Mouse (Mus musculus) gastrocnemius, adult 2 months (tissue): ENCODE data around the gene Crxos. TPM values are rescaled to one million over a fixed set of nuclear protein-coding genes. Genes with fewer than 3 reads are reported as not detected.

Experiments used
- DNase-seq: peaks from one replicate; pipeline ENCODE4 v3.0.0; 2022
- H3K27ac ChIP-seq: fragments of 200-600 bp; 2 replicates; pipeline ENCODE4 v1.8.1; 2022; ENCODE audit warnings: mild to moderate bottlenecking
- H3K4me3 ChIP-seq: fragments of 200-600 bp; 2 replicates; pipeline ENCODE4 v1.8.1; 2022; ENCODE audit warnings: mild to moderate bottlenecking, moderate library complexity
- CTCF ChIP-seq: fragments of 200-600 bp; IDR thresholded peaks from 2 replicates; pipeline ENCODE4 v1.8.1; 2022; ENCODE audit warnings: antibody characterized with exemption, mild to moderate bottlenecking, moderate library complexity
- intact Hi-C: fragments of 180-260 bp; cut with DNase I; formaldehyde crosslinking; loops from one replicate; pipeline ENCODE4 v1.15.1; 2025
- long read RNA-seq, 2 experiments: library from polyadenylated mRNA; stranded (forward); transcript quantifications; one replicate each; pipeline ENCODE4 v2.0.0; 2021
- total RNA-seq, 2 experiments: library from RNA; stranded (reverse); gene quantifications; 2 replicates each; pipeline ENCODE4 v1.2.3; 2021

Gene Crxos
- total RNA-seq = not detected
- long read RNA-seq, experiment 1 = 0 reads
- long read RNA-seq, experiment 2 = 0 reads

GRCm38 (mm10) chr7:15882317-15882716 is at the start of gene Crxos:
Gene Crxos (plus strand): TSS chr7:15882617.
- intact Hi-C loops = no loop called here
- no peak for TF ChIP-seq CTCF
- Histone ChIP-seq H3K4me3 (no peak within 1 kb of the TSS), H3K27ac (no peak within 1 kb of the TSS)
- no peak for DNase-seq

- intact Hi-C loops = no loop called here
- Histone ChIP-seq H3K4me3 (no peak within 1 kb of the TSS), H3K27ac (no peak within 1 kb of the TSS)
- no peak for DNase-seq
- TF ChIP-seq CTCF = no peak
These were observed 42.8 kb upstream of the Crxos start, which contains the start of gene Obox6 for GRCm38 (mm10) chr7:15839578-15839977. Gene Obox6 (minus strand): TSS chr7:15839678.

GRCm38 (mm10) chr7:15859657-15860056 is 22.8 kb upstream of the Crxos start:
- no peak for DNase-seq
- H3K27ac ChIP-seq = no peak overlapping the region
- intact Hi-C loops = no loop called here
- TF ChIP-seq CTCF = peak; percentile 31; the same call in 1 of the 2 replicates
- H3K4me3 ChIP-seq = no peak overlapping the region

- H3K27ac ChIP-seq = no peak overlapping the region
- intact Hi-C loops = no loop called here
- no peak overlapping the region for H3K4me3 ChIP-seq
- no peak for DNase-seq
- no peak for TF ChIP-seq CTCF
These were observed 18.3 kb upstream of the Crxos start for GRCm38 (mm10) chr7:15864104-15864503.

- intact Hi-C loops = no loop called here
- Histone ChIP-seq H3K27ac (no peak within 1 kb of the TSS), H3K4me3 (no peak within 1 kb of the TSS)
- DNase-seq = no peak
- no peak for TF ChIP-seq CTCF
These were observed 2.7 kb upstream of the Crxos start, which contains the start of gene Crx for GRCm38 (mm10) chr7:15879756-15880155. Gene Crx (minus strand): TSS chr7:15879968.

- DNase-seq = no peak
- intact Hi-C loops = no loop called here
- TF ChIP-seq CTCF = no peak
- Histone ChIP-seq H3K4me3 (no peak overlapping the region), H3K27ac (no peak overlapping the region)
These were observed 1.0 kb upstream of the Crxos start for GRCm38 (mm10) chr7:15881388-15881787.

- Histone ChIP-seq H3K4me3 (no peak overlapping the region), H3K27ac (no peak overlapping the region)
- no peak for DNase-seq
- intact Hi-C loops = no loop called here
- no peak for TF ChIP-seq CTCF
These were observed 586 bp upstream of the Crxos start for GRCm38 (mm10) chr7:15881831-15882230.

GRCm38 (mm10) chr7:15884127-15884526 is 1.7 kb downstream of the Crxos start:
- Histone ChIP-seq H3K27ac (no peak overlapping the region), H3K4me3 (no peak overlapping the region)
- intact Hi-C loops = no loop called here
- no peak for TF ChIP-seq CTCF
- no peak for DNase-seq

GRCm38 (mm10) chr7:15894251-15894650 is 11.8 kb downstream of the Crxos start:
- no peak overlapping the region for H3K4me3 ChIP-seq
- no peak for TF ChIP-seq CTCF
- H3K27ac ChIP-seq = no peak overlapping the region
- DNase-seq = no peak
- intact Hi-C loops = no loop called here

GRCm38 (mm10) chr7:15901366-15902048 is 19.1 kb downstream of the Crxos start:
- no peak overlapping the region for H3K4me3 ChIP-seq
- TF ChIP-seq CTCF = no peak
- H3K27ac ChIP-seq = no peak overlapping the region
- no peak for DNase-seq
- intact Hi-C loops = no loop called here

GRCm38 (mm10) chr7:15905861-15906260 is 23.4 kb downstream of the Crxos start:
- Histone ChIP-seq H3K4me3 (no peak overlapping the region), H3K27ac (no peak overlapping the region)
- no peak for DNase-seq
- TF ChIP-seq CTCF = no peak
- intact Hi-C loops = no loop called here

GRCm38 (mm10) chr7:15906602-15907001 is 24.2 kb downstream of the Crxos start:
- intact Hi-C loops = no loop called here
- Histone ChIP-seq H3K27ac (no peak overlapping the region), H3K4me3 (no peak overlapping the region)
- no peak for DNase-seq
- TF ChIP-seq CTCF = no peak

GRCm38 (mm10) chr7:15907971-15908590 is 25.7 kb downstream of the Crxos start:
- Histone ChIP-seq H3K4me3 (no peak overlapping the region), H3K27ac (no peak overlapping the region)
- intact Hi-C loops = no loop called here
- TF ChIP-seq CTCF = no peak
- no peak for DNase-seq

GRCm38 (mm10) chr7:15910521-15910920 is 28.1 kb downstream of the Crxos start:
- no peak for TF ChIP-seq CTCF
- DNase-seq = no peak
- intact Hi-C loops = no loop called here
- Histone ChIP-seq H3K27ac (no peak overlapping the region), H3K4me3 (no peak overlapping the region)
